Mouse (Mus musculus): ENCODE results near the gene Erg.

The Erg gene

DNA sequence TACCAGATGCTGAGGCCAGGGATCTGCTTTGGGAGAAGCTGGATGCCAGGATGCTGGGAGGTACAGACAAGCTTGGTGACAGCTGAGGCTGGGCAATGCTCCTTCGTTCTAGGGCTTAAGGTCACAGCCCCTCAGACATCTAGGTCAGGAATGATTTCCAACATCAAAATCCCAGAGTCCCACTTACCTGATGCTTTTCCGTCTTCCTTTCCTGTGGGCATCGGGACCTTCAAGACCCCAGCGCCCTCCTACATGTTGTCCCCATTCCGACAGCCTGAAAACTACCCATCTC, at the start of gene Erg:
Gene Erg (minus strand): TSS at position 283 of the 292 bp plus-strand sequence.
- DNase-seq (ENCODE audit: extremely low spot score): peak; percentile 32

DNA sequence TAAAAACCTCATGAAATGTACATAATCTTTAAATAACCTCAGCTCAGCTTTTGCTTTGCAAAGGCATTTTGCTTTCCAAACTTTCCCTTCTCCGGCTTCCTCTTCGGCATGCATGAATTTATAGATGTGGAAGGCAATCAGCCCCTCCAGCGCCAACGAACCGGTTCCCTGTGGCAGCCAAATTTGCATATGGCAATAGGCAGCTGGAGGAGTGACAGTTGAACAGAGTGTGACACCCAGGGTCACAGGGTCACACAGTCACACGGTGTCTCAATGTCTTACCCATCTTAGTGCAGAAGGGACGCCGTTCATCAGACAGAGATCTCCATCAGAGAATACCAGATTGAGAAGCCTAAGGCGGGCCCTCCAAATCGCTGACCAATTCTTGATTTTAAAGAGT, 45.4 kb upstream of the Erg start:
- DNase-seq (ENCODE audit: extremely low spot score): no peak

DNA sequence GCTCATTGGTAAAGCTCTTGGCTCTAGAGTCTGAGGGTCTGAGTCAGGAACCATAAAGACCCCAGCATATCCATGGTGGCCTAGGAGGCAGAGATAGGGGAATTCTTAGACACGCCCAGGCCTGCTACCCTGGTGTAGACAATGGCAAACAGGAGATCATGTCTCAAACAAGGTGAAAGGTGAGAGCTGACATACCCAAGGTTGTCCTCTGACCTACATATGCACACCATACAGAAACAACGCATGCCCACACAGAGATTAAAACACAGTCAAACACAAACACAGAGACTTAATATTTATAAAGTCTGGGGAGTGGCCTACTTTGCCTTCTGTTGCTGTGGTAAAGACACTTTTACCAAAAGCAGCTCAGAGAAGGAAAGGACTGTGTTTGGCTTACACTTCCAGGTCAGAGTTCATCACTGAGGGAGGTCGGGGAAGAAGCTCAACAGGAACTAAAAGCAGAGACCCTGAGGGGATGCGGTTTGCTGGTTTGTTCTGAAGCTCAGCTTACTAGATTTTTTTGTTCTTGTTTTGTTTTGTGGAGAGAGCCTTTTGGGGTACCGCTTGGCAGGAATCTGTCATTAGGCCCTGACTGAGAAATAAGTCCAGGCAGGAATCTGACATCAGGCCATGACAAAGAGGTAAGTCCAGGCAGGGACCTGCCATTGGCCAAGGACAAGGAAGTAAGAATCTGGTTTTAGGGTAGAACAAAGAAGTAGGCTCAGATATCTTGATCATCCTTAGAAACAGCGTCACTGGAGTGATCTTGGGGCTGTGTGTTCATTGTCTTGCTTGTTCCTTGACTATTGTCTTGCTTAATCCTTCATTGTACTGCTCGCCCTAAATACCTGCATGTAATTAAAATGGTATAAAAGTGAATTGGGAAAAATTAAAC, 37.7 kb upstream of the Erg start:
- no peak for DNase-seq (ENCODE audit: extremely low spot score)

DNA sequence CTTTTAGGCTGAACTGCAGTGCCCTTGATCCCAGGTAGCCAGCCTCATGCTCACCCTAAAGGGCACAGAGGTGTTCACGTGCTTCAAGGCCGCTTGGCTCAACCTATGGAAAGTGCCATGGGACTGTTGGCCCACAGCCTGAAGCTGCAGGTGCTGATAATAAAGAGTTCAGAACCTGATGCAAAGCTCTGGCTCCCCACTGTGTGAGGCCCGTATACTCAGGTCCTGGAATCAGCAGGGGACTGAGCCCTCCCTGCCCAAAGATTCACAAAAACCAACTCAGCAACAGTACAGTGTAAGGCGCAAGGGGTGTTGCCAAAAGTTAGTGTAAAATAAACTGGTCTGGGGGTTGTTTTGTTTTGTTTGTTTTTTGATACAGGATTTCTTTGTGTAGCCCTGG, 36.7 kb upstream of the Erg start:
- DNase-seq (ENCODE audit: extremely low spot score): no peak

DNA sequence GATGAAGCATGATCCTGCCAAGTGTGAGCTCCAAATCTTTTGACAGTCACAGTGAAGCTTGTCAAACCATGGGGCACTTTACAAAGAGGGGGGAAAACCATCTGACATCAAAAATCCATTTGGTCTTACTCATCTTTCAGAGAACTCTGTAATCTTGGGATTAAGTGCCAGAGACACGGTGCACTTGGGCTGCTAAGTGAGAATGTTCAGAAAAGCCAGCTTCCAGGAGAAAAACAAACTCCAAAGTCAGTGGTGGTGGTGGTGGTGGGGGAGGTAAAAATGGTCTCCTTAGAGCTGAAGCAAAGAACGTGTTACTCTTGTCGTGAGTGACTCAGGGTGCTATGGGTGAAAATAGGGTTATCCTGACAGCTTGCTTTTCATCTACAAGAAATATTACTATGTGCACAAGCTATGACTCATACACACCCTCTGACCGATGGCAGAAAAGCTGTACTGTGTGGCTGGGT, 33.5 kb upstream of the Erg start:
- no peak for DNase-seq (ENCODE audit: extremely low spot score)

DNA sequence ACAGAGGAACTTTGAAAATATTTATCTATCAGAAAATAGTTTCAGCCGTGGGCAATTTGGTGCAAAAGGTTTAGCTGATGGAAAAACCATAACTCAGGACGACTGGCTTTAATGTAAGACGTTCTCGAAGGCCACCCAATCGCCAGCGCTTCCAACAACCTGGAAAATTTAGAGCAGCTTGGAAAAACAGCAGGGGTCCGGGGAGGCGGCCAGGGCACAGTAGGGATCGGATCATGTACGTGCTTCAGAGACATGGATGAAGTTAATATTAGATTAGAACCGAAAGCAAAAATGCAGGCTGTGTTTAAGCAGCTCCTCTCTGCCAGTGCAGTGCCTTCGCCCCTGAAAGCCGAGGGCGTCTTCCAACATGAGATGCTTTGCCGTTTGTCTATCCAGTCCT, 31.8 kb upstream of the Erg start:
- DNase-seq (ENCODE audit: extremely low spot score): no peak

DNA sequence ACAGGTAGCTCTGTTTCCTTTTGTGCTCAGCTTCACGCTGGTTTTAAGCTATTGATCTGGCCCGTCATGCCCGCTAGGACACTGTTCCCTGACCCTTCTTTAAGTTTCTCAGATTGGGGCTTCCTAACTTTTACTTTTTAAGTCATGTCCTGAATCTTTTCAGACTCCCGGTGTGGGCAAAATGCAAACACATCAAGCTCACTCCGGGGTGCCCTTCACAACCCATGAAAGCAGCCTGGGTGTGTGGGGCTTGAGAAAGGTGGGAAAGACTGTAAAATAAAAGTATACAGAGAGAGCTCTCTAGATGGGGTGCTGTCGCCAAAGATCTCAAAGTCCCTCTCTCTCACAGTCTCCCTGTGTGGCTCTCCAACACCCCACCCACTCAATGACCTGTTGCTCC, 31.3 kb upstream of the Erg start:
- DNase-seq (ENCODE audit: extremely low spot score): no peak

DNA sequence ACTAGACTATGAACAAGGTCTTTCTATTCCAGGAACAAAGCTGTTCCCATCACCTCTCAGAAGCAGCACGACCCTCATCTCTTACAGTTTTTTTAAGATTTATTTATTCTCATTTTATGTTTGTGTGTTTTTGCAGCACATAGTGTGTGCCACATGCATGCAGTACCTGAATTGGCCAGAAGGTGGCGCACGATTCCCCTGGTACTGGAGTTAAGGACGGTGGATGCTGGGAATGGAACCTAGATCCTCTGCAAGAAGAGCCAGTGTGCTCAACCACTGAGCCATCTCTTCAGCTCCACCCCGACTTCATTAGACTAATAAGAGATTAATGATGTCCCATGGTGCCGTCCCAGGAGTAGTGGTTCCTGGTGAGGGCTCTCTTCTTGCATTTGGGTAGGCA, 29.2 kb upstream of the Erg start:
- DNase-seq (ENCODE audit: extremely low spot score): peak; percentile 38

DNA sequence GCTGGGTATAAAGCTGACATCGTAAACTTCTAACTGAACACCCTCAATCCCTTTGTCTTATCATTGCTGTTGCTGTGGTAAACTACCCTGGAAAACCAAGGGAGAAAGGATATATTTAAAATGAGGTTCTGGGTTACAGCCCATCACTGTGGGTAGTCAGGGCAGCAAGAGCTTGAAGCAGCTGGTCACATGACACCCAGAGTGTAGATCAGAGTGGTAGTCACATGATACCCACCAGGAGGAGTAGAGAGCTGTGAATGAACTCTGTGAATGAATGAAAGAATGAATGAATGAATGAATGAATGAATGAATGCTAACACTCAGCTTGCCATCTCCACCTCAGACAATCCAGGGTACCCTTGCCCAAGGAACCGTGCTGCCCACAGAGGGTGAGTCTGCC, 28.1 kb upstream of the Erg start:
- no peak for DNase-seq (ENCODE audit: extremely low spot score)

DNA sequence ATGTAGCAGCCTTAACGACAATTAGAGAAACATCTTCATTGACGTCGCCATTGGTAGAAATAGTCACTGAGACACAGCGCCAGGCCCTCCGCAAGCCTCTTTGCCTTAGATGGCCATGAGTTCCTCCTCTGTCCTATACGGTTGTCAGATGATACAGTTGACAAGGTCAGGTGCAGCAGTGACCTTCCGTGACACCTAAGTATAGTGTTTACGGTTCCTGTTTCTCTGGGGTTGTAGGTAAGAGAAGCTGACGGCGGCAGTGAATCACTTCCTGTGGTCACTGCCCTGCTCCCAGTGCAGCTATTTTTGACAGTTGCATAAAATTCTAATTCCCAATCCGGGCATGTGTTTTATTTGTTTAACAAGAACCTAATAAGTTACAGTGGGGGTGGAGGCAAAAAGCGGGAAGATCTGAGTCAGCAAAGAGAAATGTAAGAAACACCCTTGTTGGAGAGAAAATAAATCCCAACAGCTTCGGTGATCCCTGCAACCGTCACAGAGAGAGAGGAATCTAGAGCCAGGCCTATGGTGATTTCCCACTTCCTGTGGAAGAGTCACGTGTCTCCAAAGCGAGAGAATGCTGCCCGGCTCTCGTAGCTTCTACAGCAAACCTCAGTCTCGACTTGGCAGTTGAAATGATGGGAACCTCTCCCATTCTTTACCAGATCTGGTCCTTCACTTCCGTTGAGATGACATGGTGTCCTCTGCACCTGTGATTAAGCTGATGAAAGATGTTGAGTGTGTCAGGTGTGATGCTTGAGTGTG, 25.8 kb upstream of the Erg start:
- DNase-seq (ENCODE audit: extremely low spot score): no peak

DNA sequence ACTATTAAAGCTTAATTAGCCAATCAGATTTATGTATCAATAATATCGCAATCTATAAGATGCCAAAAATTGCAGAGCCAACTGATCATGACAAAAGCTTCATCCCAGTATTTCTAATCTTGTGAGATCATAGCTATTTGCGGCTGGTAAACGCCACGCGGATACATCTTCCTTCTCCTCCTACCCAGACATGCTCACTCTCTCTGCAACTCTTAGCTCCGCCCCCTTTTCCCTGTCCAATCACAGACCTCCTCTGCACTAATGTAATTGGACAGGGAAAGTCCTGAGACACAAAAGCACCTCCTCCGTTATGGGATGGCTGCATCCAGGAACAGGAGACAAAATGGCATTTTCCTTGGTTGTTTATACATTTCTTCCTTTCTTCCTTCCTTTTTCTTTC, 22.2 kb upstream of the Erg start:
- DNase-seq (ENCODE audit: extremely low spot score): no peak

DNA sequence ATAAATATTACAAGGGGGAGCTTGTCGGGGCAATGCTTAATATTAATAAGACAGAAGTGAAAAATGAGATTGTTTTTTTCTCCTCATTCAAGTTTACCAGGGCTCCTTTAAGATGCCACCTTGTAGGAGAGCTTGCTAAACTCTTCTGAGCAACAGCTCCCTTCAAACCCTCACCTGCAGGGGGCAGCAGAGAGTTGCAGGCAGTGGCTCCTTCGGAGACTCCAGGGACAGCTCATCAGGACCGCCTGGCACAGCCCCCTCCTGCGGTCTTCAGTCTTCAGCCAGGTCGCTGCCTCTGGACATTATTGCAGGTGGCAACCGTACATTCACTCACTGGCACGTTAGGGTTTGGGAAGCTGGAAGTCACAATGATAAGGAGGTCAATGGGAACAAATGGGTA, 18.9 kb upstream of the Erg start:
- DNase-seq (ENCODE audit: extremely low spot score): peak; percentile 77

DNA sequence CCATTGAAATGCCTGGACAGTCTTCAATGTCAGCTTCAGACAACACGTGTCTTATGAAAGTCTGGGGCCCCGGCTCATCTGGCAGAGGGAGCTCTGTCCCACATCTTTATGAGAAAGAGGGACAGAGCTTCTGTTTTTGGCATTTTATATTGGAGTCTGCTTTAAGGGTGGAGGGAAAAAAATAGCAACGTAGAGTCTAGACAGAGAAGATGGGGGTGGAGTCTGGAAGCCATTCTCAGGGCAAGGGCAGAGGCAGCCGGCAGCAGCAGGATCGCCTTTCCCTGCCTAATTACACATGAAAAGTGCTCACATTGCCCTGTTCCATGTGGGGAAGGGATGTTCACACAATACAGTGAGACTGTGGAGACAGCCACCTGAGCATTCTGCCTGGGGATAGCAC, 16.1 kb upstream of the Erg start:
- no peak for DNase-seq (ENCODE audit: extremely low spot score)

DNA sequence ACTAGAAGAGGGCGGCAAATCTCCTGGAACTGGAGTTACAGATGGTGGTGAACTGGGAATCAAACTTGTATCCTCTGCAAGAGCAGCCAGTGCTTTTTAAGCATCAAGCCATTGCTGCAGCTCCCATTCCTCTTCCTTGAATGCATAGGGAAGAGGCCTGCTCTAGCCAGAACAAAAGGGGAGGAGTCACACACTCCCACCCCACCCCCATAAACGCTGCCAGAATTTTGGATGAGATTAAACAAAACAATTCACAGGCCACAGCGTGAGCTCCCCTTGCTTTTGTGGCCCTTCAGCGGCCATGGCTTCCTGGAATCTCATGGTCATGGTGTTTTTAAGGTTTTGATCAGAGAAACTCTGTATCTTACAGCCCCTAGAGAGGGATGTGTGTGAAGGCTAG, 15.4 kb upstream of the Erg start:
- no peak for DNase-seq (ENCODE audit: extremely low spot score)

DNA sequence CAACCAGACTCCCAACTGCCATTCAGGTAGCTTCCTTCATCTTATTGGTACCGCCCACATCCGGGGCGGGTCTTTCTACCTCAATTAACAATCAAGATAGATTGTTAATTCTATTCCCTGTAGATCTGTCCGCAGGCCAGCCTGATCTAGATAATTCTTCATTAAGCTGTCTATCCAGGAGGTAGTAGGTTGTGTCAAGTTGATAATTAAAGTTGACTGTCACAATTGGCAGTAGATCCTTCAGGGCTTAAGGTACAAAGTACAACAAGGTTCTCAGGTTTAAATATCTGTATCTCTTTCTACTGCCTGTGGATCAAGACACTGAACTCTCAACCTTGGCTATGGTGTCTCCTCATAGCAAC, 14.8 kb upstream of the Erg start:
- DNase-seq (ENCODE audit: extremely low spot score): no peak

DNA sequence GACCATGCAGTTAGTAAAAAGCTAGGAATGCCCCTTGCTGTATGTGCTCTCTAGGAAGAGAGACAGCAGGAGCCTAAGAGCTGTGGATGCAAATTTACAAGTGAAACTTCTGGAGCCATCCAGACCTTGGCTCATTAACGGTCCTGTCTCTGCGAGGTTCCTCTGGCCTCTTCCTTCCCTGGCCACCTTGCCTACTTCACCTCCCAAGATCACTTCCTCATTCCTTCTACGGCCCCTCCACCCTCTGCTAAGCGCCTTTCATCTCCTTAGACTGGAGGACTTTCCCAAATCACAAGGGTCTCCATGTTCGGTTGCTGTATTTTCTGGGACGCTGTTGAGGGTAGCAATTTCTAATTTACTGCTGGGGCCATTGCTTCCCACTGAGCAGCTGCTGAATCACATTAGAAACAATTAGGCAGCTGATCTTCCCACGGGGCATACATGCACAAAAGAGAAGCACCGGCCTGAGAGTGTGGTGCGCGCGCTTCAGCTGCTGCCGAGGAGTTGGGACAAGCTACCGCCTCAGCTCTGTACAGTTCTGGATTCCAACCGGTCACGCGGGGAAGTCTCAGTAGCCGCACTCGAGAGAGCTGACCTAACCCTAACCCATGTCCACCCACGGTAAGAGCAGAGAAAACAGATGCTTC, 14.3 kb upstream of the Erg start:
- no peak for DNase-seq (ENCODE audit: extremely low spot score)

DNA sequence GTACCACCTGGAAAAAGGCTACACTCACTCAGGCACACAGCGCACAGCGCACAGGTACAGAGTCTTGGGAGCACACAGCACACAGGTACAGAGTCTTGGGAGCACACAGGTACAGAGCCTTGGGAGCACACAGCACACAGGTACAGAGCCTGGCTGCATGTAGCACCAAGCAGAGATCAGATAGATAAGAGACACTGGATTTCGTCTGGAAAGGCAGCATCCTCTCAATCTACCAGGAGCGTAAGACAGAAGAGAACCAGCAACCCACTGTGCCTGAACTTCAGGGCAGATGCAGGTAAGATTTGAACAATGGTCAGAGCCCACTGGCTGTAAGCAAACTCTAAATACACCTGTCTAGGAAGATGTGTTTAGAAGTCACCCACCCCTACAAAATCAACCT, 12.5 kb upstream of the Erg start:
- no peak for DNase-seq (ENCODE audit: extremely low spot score)

DNA sequence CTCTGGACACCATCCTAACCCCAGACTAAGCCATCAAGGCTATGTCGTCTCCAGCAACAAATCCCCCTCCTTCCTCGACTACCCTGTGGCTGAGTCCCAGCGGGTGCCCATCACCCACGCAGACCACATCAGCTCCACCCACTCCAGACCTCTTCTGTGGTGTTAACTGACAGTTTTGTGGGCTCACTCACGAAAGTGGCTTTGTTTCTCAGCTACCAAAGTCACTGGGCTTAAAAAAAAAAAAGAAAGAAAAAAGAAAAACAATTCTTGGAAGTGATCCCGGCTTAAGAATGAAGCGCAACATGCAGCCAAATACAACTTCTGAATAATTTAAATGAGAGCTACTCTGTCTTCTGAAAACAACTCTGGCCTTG, 11.2 kb upstream of the Erg start:
- DNase-seq (ENCODE audit: extremely low spot score): no peak

DNA sequence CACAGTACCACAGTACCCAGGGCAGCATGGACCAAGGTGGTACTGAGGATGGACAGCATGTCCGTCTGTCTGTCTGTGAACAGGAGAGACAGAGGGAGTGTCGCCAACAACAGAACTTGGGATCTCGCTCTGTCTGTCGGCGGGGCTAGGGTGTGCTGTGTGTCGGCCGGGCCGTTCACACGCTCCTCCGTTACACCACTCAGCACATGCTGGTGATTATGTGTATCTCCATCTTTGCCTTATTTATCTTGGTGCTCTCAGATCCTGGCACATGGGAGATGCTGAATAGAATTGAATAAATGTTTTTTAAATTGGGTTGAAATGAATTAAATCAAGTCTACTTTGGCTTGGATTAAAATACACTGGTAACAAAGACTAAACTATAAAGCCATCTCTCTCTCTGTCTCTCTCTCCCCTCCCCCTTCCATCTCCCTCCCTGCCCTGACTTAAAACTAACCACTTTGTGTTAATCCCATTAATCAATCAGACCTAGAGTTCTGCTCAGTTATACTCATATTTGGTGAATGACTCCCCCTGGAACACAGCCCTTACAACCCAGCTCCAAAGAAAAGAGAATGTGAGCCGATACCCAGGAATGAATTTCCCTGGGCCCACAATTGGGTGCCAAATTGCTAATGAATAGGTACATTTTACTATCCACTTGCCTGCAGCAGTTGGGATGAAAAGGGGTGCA, 10.6 kb upstream of the Erg start:
- DNase-seq (ENCODE audit: extremely low spot score): no peak

DNA sequence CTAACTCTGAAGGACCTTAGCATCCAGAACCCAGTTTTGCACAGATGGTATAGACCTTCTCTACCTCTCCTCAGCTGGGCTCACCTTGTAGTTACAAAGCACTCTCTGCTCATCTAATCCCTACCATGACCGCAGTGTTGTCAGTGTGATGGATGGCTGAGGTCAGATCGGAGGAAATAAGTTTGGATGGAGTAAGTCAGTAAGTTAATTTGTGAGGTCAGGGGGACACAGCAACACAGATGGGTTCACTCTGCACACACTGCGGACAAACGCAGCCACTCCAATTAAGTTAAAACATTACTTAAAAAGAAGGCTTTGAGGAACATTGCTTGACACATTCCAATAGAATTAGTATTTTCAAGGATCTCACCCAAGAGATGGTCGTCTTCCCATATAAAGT, 2.5 kb upstream of the Erg start:
- DNase-seq (ENCODE audit: extremely low spot score): peak; percentile 30

DNA sequence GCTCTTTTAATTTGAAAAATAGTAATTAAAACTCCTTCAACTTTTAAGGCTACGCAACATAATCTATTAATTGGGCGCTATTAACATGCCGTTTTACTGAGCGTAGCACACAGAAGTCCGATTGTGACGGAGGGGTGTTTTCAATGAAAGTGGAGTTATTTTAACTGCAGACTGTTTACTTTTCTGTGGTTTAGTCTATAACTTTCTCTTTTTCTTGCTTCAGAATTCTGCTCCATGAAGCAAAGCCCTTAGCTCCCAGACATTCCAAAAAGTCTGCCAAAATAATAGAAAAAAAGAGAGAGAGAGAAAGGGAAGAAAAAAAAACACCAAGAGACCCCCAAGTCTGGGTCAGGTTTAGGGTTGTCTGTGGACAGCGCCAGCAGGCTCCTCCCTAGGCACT, 333 bp upstream of the Erg start:
- no peak for DNase-seq (ENCODE audit: extremely low spot score)

DNA sequence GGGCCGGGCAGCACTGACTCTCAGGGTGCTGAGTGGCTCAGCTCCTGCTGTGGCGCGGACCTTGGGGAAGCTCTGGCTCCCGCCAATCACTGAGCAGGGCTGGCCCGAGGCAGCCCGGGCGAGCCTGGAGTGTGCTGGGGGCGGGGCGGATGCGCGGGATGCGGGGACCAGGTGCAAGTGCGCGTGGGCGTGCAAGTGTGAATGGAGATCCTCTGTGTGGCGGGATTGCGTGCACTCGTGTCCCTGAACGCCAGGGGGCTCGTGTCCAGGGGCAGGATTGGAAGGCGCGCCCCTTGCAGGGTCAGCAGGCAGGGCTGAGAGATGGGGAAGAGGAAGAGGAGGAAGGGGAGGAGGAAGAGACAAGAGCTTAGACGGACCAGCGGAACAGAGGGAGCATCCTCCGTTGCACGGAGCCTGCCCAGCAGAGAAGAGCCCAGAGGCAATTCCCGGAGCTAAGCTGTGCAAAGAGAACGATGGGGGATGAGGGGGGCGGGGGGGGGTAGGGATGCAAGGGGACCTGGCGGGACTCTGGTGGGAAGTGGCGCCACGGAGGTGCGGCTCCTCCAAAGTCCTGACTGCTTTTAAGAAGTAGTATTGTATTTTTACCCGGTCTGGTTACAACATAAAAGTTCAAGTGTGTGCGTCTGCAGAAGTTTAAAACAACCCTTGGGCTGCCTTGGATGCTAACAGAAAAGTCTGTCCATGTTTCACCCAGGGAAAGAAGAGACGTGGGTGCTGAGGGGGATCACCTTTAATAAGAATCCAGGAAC, 667 bp downstream of the Erg start:
- peak; percentile 72 for DNase-seq (ENCODE audit: extremely low spot score)

Measured in embryo, embryonic 9.5 days (tissue).